Mouse (Mus musculus) embryo, embryonic 10.5 days (tissue): ENCODE measurements around the gene Gm7168.
A peak's percentile ranks its signal among the peaks of the same experiment; 100 is the strongest.
"Not testable (repeated sequence)": the region's sequence is repeated elsewhere in the genome, so short reads cannot be mapped to it uniquely, and the experiment has no call there.

Experiments
- DNase-seq: peaks from one replicate; pipeline ENCODE4 v3.0.0-alpha.2; 2015; ENCODE audit warnings: low spot score

Gene Gm7168

DNA sequence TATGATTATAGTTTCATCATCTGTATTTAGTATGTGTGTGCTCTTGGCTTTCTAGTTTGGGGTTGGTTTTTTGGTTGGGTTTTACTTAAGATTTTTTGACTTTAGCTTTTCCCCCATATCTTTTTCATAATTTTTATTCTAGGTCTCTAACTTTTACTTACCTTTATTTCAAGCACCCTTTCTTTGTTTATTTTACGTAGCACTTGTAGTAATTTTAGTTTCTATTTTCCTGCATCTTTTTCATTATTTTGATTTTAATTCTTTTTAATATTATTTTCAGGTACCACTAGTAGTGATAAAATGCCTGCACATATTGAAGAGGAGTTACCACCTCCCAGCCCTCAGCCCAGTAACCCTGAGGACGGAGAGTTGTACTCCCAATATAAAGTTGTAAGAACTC lies at the start of gene Gm7168:
Gene Gm7168, plus strand, starts transcription at position 301 of the 400 bp plus-strand sequence.
- not testable (repeated sequence) for DNase-seq

DNA sequence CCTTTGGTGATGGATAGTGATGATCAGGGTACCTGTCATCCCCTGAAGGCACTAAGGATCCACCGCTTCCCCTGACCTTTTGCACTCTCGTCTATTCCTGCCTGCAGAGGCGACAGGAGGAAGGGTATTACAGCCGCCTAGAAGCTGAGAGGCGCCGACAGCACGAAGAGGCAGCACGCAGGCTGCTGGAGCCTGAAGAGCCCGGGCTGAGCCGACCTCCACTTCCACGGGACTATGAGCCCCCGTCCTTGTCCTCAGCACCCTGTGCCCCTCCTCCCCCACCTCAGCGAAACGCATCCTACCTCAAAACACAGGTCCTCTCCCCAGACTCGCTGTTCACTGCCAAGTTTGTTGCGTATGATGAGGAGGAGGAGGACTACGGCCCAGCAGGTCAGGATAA lies 49.3 kb upstream of the Gm7168 start:
- no peak for DNase-seq

DNA sequence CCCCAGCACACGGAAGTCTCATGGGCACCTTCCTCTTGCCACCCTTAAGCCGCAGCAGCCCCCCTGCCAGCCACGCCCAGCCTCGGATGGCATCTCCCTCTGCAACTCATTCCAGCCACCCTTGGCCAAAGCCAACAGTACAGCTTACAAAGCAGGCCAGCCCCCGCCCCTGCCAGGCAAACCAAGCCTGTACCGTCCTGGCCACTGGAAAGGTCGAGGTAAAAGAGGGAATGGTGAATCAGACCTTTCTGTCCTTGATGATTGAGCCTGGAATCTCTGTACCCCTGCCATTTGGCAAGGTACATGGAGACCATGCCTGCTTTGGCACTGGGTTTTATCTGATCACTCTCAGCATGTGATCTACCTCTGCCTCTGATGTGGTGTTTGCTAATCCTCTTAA lies 48.9 kb upstream of the Gm7168 start:
- no peak for DNase-seq

DNA sequence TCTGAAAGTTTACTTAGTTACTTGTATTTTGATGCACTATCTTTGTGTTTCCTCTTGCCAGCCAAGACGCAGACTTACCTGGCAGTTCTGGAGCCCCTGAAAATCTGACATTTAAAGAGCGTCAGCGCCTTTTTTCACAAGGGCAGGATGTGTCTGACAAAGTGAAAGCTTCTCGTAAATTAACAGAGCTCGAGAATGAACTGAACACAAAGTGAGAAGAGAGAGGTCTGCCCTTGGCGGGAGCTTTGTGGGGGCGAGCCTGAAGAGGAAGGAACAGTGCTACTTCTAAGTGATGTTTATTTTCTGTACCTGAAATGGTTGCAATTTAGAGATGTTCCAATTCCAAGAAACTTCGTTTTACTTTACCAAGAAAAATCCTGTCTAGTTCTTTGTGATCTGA lies 44.4 kb upstream of the Gm7168 start:
- DNase-seq: no peak

DNA sequence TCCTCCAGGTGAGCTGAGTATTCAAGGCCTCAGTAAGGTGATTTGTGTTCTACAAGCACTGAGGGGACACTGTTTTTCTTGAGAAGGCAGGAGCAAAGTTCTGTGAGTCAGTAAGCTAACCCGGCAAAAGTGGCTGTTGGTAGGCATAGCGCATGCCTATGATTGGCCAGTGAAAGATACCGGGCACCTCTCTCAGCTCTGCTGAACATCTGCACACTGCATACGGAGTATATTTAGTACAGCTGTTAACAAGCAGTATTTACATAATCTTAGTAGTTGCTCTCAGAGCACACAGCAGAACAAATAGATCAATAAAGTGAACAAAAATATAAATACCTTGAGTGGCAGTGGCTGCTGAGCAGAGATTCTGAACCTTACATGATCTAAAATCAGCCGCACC lies 41.1 kb upstream of the Gm7168 start:
- no peak for DNase-seq

DNA sequence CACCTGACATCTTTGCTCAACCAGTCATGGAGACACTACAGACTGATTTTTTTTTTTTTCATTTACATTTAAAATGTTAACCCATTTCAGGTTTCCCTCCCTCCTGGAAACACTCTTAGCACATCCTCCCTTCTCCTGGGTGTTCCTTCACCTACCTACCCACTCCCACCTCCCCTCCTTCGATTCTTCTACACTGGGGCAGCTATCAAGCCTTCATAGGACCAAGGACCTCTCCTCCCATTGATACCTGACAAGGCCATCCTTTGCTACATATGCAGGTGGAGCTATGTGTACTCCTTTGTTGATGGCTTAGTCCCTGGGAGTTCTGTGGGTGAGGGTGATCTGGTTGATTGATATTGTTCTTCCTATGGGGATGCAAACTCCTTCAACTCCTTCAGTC lies 40.5 kb upstream of the Gm7168 start:
- DNase-seq: no peak

DNA sequence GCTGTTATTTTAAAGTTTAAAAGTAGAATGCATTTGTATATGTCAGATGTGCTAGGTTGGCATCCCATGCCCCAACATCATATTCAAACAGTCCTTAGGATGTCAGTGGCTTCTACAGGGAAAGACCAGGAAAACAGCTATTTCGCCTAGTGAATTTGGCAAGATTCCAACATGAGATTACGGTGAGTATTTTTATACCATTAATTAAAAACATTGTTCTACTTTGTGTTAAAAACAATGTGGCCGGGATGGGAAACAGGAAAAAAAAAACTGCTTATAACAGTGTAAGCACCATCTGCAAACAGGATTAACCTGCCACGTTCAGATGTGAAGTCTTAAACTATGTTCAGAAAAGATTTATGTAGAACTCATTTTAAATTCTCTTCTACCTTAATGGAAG lies 34.2 kb upstream of the Gm7168 start:
- no peak for DNase-seq

DNA sequence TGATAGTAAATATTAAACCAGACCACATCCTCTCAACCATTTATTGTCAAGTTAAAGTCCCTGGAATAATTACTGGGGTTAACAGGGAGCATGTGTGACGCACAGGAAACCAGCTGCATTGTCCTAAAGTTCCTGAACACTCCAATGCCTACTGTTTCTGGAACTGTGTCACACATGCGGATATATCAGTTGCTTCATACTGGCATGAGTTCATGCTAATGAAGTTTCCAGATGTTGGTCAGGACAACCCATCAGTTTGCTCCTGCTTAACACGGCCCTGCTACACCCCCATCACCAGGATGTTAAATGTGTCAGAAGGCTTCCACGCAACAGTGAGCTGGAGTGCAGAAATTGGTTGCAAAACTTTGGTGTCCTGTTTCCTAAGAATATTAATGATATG lies 33.6 kb upstream of the Gm7168 start:
- peak; percentile 14 for DNase-seq

DNA sequence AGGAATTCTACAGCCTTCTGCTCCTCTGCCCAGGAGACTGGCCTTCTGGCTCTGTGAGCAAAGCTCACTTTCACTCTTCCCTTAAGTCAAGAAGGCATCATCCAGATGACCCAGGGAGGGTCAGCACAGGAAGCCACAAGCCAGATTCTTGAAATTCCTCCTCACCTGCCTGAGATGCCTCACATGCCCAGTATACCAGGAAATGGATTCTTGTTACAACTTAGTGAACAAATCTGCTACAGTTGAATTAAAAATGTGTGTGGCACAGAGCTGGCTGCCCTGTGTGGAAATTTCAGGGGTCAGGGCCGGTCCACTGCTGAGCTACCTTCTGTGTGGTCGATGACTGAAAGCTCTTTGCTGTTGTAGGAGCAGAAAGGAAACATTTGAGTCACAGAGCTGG lies 27.4 kb upstream of the Gm7168 start:
- DNase-seq: peak; percentile 34

DNA sequence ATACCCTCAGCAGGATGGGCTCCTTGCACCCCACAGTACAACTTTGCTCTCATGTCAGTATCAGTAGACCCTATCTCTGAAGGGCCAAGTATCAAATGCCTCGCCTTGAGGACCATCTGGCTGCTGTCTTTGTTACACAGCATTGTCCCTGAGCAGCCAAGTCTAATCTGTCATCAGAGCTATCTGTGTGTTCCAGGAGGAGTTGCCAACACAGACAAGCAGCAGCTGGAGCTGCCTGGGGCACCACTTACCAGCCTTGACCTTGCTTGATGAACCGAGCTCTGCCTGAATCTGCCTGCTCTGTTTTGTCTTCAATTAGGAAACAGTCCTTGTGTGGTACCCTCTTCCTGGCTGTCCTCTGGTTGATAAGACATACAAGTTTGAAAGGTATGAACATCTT lies 24.8 kb upstream of the Gm7168 start:
- no peak for DNase-seq

DNA sequence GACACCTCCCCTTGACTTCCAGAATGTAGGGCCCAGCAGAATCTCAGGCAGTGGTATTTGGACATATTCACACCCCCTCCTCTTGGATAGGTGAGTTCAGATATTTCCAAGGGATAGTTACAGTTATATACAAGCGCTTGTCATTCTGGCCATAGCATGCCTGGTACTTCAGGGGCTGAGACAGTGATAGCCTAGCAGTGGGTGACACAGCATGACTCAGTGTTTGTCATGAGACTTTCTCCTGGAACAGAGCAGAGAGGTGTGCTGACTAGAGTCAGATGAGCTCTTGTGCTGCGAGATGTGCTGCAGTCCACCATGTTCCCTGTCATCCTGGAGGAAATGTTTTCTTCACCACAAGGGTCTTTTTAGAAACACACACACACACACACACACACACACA lies 23.6 kb upstream of the Gm7168 start:
- no peak for DNase-seq

DNA sequence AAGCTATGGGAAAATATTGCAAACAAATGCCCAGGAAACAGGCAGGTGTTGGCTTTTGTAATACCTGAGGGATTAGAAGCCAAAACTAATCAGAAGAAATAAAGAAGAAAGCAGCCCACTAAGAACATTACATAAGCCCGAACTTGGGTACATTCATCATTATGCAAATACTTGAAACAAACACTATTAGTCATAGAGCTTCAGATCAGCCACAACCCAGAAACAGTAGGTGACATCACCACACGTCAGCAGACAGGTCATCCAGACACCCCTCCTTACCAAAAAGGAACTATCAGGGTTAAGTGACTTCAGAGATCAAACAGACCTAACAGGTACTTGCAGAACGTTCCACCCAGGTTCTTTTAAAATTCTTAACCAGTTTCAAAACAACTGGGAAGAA lies 22.2 kb upstream of the Gm7168 start:
- no peak for DNase-seq

DNA sequence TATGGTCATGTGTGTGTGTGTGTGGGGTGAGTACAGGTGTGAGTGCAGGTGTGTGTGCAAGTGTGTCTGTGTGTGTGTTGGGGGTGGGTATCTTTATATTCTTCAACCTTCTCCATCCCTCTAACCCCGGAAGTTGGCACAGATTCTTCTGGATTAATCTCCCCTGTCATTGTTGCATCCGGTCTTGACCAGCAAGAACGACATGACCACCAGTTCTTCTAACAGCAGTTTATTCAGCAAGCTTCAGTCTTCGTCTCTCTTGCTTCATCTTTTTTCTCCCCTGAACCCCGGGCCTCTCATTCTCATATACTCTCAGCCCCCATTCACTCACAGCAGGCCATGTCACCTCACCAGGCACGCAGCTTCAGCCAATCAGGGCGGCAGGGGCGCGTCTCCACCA lies 17.8 kb upstream of the Gm7168 start:
- DNase-seq: no peak

DNA sequence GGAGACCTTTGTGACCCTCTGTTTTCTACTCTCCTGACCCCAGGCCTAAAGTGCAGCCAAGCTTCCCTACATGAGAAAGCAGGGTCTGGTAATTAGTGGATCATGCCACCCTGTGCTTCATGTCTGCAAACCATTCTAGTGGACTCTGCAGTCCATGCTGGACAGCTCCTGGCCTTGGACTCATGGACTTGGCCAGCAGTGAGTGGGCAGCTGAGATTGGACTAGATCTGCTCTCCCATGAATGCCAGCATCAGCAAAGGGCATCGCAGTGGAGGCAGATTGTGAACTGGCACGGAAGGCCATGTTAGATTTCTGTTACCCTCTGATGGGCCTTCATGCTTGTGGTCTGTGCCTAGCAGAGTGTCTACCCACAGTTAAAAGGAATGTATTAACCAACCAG lies 12.8 kb upstream of the Gm7168 start:
- not testable (repeated sequence) for DNase-seq

DNA sequence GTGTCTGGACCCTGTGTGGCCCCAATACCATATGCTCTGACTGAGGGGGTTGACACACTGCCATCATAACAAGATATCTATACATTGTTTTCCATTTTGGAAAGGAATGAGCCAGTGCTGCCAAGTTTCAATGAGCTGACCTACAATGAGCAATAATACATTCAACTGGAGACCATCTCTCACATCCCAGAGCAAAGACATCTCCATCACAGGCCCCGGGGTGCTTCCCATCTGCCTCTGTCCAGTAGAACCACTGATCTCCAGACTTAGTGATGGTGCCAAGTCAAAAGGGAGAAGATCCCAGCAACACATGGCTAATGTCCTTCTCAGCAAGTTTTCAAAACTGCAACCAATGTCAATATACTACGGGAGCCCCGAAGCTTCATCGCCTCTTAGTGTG lies 10.4 kb upstream of the Gm7168 start:
- no peak for DNase-seq

DNA sequence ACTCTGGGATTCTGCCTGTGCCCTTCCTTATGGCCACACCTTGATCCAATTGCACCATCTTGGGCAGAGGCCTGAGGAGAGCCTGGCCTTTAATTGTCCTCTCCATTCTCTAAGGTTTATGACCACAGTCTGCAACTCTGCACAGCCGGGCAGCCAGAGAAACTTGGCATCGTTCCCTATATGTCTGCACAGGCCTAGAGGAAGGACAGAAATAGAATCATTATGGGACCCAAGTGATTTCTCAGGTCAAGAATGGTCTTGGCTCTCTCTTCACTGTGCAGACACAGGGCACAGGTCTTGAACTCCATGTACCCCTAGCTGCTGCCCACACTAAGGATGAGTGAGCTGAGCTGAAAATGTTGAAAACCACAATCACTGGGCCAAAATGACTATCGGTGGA lies 9.5 kb upstream of the Gm7168 start:
- DNase-seq: no peak

DNA sequence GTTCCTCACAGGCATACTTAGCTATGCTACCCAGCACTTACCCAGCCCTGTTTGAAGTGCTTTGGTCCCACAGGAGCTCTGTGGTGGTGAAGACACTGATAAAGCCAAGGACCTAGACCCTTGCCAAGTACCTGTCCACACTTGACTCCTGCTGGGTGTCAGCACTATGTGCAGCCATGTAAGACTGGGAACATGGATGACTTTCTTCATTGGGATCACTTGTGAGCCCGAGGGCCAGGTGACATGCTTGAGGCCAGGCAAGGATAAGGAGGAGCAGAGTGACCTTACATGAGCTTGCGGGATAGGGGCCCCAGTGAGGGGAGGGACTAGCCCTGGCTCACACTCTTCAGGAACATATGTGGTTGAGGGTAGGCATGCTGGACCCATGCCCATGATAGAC lies 8.9 kb upstream of the Gm7168 start:
- not testable (repeated sequence) for DNase-seq

DNA sequence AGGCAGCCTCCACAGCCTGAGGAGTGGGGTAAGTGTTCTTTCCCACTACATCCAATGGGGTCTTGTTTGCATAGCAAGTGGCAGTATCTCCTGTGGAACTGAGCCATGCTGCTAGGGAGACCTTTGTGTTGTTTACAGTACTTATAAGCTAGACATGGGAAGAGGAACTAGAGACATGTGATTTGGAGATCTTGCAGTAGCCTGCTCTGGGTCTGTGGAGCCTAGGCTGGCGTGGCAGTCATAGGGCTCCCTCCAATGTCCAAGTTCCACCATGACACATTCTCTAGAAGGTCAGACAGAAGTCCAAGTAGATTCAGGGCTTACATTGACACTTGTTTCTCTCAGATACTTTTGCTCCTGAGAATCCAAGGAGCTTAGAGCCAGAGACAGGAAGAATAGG lies 7.7 kb upstream of the Gm7168 start:
- no peak for DNase-seq

DNA sequence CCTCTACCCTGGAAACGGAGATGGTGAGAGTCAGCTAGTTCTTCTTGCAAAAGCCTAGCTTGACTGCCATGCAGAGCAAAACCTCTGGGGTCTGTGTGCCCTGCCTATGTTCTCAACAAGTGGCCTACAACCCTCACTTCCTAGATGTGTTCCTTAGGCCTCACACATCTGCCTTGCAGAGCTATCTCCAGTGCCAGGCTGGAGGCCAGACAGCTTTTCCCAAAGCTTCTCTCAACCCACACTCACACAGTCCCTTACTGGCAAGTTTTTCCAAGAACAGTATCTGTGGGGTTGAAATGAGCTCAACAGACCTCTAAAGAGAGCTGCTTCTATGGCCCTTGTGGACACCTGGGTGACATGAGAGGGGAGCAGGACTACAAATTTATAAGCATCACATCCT lies 3.4 kb downstream of the Gm7168 start:
- DNase-seq: not testable (repeated sequence)

DNA sequence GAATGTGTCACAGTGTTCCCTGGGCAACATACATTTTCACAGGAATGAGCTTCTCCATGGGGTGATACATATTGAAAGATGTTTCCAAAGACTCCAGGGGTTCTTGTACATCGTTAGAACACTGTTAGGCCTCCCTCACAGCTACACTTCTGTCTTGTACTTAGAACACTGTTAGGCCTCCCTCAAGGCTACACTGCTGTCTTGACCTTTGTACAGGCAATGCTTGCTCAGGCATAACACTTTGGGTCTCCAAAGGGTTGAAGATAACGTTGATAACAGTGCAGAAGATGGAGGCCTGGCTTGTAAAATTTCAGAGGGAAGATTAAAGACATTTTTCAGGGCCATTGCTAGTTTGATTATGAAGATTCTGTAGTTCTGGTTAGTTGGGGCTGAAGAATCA lies 10.0 kb downstream of the Gm7168 start:
- DNase-seq: not testable (repeated sequence)

DNA sequence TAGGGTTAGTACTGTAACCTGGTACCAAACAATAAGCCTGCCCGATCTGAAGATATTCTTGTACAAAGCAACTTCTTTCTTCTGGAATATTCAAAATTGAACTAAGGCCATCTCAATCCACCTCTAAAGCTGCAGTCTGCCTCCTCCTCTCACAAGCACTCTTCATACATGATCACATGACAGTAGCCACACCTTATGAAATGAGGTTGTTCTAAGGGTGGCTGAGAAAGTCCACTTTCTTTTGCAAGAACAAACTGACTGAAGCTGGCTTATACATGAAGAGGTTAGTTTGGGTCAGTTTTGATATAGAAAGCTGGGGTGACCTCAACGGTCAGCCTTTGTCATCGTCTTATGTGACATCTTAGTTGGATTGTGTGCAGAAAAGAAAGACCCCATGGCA lies 14.1 kb downstream of the Gm7168 start:
- DNase-seq: not testable (repeated sequence)

DNA sequence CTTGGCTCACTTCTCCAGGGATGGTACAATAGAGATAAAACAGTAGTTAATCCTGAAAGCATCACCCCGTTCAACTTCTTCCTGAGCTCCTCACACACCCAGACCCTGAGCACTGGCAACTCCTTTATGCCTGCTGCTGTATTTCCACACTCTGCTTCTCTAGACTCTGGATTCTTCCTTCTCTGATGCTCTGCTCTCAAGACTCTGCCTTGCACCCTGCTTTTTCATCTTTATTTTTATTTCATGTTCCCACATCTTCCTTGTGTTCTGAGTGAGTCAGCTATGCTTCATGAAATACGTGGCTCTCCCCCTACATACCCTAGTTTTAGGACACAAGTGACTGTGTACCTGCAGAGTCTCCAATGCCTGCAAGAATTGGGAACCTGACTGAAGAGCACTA lies 16.9 kb downstream of the Gm7168 start:
- DNase-seq: not testable (repeated sequence)

DNA sequence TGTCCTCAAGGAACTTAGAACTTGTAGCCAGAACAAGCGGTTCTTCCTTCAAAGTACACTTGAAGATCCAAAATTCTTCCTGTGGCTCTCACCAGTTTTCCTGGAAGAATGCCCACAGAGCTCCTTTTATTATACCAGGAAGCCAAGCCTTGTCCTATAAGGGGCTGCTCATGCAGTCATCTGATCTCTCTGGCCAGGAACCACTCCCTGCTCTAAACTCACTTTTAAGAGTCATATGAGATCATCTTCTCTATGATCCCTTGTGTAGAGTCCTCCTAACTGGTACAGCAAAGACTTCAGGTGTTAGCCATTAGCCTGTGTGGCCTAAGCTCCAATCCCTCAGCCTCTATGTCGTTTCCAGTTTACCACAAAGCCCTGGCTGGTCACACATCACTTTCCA lies 21.7 kb downstream of the Gm7168 start:
- not testable (repeated sequence) for DNase-seq

DNA sequence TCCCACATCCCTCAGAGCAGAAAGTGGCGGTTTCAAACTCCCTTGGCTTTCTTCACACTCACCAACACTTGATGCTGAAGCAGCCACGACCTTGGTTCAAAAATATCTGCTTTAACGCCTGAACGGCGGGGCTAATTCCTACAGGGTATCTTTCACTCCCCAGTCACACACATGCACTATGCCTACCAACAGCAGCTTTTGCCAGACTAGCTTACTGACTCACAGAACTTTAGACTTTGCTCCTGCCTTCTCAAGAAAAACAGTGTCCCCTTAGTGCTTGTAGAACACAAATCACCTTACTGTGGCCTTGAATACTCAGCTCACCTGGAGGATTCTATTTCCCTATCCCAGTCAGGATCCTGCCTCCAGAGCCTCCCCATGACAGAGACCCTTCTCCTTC lies 22.6 kb downstream of the Gm7168 start:
- not testable (repeated sequence) for DNase-seq

DNA sequence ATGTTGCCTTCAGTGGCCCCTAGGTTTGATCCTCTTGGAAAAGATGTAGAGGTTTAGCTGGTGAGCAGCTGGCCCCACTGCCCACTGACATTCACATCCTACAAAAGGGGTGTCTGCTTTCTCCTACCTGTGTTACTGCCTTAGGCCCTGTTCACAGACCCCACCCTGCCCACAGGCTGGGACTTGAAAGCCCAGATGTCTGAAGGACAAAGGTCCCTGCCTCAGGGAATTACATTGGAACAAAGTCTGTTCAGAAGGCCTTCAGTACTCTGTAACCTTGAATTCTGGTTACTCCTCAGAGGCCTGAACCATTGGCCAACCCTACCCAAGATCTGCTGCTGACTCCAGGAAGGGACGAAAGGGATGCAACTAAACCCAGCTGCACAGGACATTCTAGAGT lies 39.5 kb downstream of the Gm7168 start:
- DNase-seq: no peak
